Mouse (Mus musculus) midbrain, embryonic 16.5 days (tissue): ENCODE data around the gene Gm43518. TPM values are rescaled to one million over a fixed set of nuclear protein-coding genes. Genes with fewer than 3 reads are reported as not detected.

ENCODE experiments used
- ATAC-seq: fragments of 200-750 bp; cut with Nextera tagmentation; 2 replicates; pipeline ENCODE4 v1.8.0; 2017; ENCODE audit warnings: moderate TSS enrichment
- H3K27ac ChIP-seq: fragments of 300-500 bp; sonication (generic); 2 replicates; pipeline ENCODE4 v1.5.1; 2014; ENCODE audit warnings: mild to moderate bottlenecking, low read length, mixed read lengths
- H3K27me3 ChIP-seq: fragments of 300-500 bp; sonication (generic); 2 replicates; pipeline ENCODE4 v1.6.1; 2014; ENCODE audit warnings: low read depth, low read length, mixed read lengths; ENCODE audit not compliant: control insufficient read depth, insufficient read depth
- H3K36me3 ChIP-seq: fragments of 300-500 bp; sonication (generic); 2 replicates; pipeline ENCODE4 v1.6.1; 2014; ENCODE audit warnings: mild to moderate bottlenecking, low read length, moderate library complexity, mixed read lengths; ENCODE audit not compliant: control insufficient read depth, insufficient read depth
- H3K4me1 ChIP-seq: fragments of 300-500 bp; sonication (generic); 2 replicates; pipeline ENCODE4 v1.6.1; 2014; ENCODE audit warnings: mild to moderate bottlenecking, low read length, mixed read lengths; ENCODE audit not compliant: control insufficient read depth, insufficient read depth
- H3K4me2 ChIP-seq: fragments of 300-500 bp; sonication (generic); 2 replicates; pipeline ENCODE4 v1.6.1; 2014; ENCODE audit warnings: mild to moderate bottlenecking, low read length, mixed read lengths
- H3K4me3 ChIP-seq: fragments of 300-500 bp; sonication (generic); 2 replicates; pipeline ENCODE4 v1.5.1; 2014; ENCODE audit warnings: low read depth, mild to moderate bottlenecking, low read length, moderate library complexity, mixed read lengths
- H3K9ac ChIP-seq: fragments of 300-500 bp; sonication (generic); 2 replicates; pipeline ENCODE4 v1.6.1; 2014; ENCODE audit warnings: low read depth, low read length, mixed read lengths
- H3K9me3 ChIP-seq: fragments of 300-500 bp; sonication (generic); replicated peaks from 2 replicates; pipeline ENCODE4 v1.6.1; 2014; ENCODE audit warnings: mild to moderate bottlenecking, low read length, mixed read lengths; ENCODE audit not compliant: control insufficient read depth, poor library complexity, severe bottlenecking
- WGBS: fragments of 180-500 bp; shearing (Covaris S2); extraction: QIAGEN DNeasy Blood & Tissue Kit; methylation state at CpG from one replicate; pipeline ENCODE4 v1.1.7; 2014; 5-methylcytosine and 5-hydroxymethylcytosine counted together
- polyA plus RNA-seq: library from polyadenylated mRNA; unstranded; fragments of >200 nt; fragmentation: Nextera tagmentation; extraction: Ambion mirVana; gene quantifications from 2 replicates; pipeline ENCODE4 v1.2.1, GENCODE M21; 2015

Gene Gm43518
- polyA plus RNA-seq, 1 experiment from 2014 or later, result 3.6 TPM

DNA sequence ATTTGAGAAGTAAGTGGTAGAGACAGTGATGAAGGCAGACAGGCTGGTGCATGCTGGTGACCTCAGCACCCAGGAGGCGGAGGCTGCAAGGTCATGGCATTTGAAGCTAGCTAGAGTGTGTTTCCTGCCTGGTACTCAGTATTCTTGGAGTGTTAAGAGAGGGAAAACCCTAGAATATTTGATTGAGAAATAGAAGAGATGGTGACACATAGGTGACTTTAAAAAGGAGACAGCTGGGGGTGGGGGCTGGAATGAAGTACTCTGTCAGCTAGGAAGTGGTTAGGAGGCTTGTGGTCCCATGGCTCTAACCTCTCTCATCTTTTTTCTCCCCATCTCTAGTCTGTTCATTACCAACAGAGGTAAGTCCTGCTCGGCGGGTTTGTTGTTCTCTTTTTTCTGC, 12.4 kb upstream of the Gm43518 start:
- Histone ChIP-seq H3K36me3 (peaks cover 24% of the 10 kb centered on the region), H3K9ac (no peak overlapping the region), H3K4me2 (no peak overlapping the region), H3K27ac (no peak overlapping the region), H3K4me3 (no peak overlapping the region), H3K4me1 (peaks cover 4% of the 10 kb centered on the region; the same call in 1 of the 2 replicates), H3K9me3 (no peaks in the 10 kb centered on the region), H3K27me3 (no peaks in the 10 kb centered on the region)
- ATAC-seq, result no peak
- WGBS, result 82% methylated on average over 3 of the region's 3 CpGs

DNA sequence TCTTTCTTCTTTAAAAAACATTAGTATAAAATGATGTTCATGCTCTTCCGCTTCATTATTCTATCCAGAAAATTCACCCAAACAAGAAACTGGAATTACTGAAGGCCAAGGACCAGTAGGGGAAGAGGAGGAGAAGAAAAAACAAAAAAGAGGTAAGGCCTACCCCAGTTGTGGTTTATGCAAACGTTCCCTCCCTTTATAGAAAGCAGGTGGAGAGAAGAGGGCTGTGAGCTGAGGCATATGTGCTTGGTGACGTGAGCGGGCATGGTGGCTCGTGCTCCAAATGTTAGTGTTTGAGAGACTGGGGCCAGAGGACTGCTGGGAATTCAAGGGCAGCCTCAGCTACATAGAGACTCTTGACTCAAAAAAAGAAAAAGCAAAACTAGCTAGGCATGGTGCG, 5.1 kb upstream of the Gm43518 start:
- no peaks in the 10 kb centered on the region for H3K4me1 ChIP-seq
- H3K4me3 ChIP-seq, result no peak overlapping the region
- H3K9me3 ChIP-seq, result no peaks in the 10 kb centered on the region
- no peak for ATAC-seq
- H3K9ac ChIP-seq, result no peak overlapping the region
- peaks cover 39% of the 10 kb centered on the region for H3K36me3 ChIP-seq
- WGBS, result 95% methylated on average over 6 of the region's 6 CpGs
- H3K4me2 ChIP-seq, result no peak overlapping the region
- no peaks in the 10 kb centered on the region for H3K27me3 ChIP-seq
- H3K27ac ChIP-seq, result no peak overlapping the region

- Histone ChIP-seq H3K4me2 (peak within 1 kb of the TSS; percentile 76), H3K9ac (peak within 1 kb of the TSS; percentile 97), H3K27ac (peak within 1 kb of the TSS; percentile 88), H3K36me3 (peaks cover 16% of the 10 kb centered on the region), H3K9me3 (no peaks in the 10 kb centered on the region), H3K4me1 (peaks cover 4% of the 10 kb centered on the region), H3K4me3 (peak within 1 kb of the TSS; percentile 86), H3K27me3 (no peaks in the 10 kb centered on the region)
- peak; percentile 99 for ATAC-seq
- under 1% methylated on average over 56 of the region's 56 CpGs for WGBS
These were observed 3.3 kb downstream of the Gm43518 start, which contains the start of gene Ccdc62 for GRCm38 (mm10) chr5:123930508-123930989. Gene Ccdc62, plus strand, starts transcription at chr5:123930679.

GRCm38 (mm10) chr5:123931131-123931530, 3.9 kb downstream of the Gm43518 start:
- Histone ChIP-seq H3K9ac (peak overlapping the region; percentile 97), H3K4me2 (peak overlapping the region; percentile 76), H3K27me3 (no peaks in the 10 kb centered on the region), H3K4me3 (peak overlapping the region; percentile 86), H3K27ac (peak overlapping the region; percentile 88; the same call in 1 of the 2 replicates), H3K9me3 (no peaks in the 10 kb centered on the region), H3K36me3 (peaks cover 13% of the 10 kb centered on the region), H3K4me1 (peaks cover 4% of the 10 kb centered on the region)
- 50% methylated on average over 13 of the region's 13 CpGs for WGBS
- 0 out of 2 replicates have a peak, but pooled peaks have one; percentile 8 for ATAC-seq

GRCm38 (mm10) chr5:123932927-123933326, 5.7 kb downstream of the Gm43518 start:
- Histone ChIP-seq H3K9ac (no peak overlapping the region), H3K27ac (no peak overlapping the region), H3K4me3 (no peak overlapping the region), H3K27me3 (no peaks in the 10 kb centered on the region), H3K4me1 (peaks cover 4% of the 10 kb centered on the region), H3K4me2 (no peak overlapping the region), H3K36me3 (peaks cover 4% of the 10 kb centered on the region; the same call in 1 of the 2 replicates), H3K9me3 (no peaks in the 10 kb centered on the region)
- ATAC-seq, result no peak

DNA sequence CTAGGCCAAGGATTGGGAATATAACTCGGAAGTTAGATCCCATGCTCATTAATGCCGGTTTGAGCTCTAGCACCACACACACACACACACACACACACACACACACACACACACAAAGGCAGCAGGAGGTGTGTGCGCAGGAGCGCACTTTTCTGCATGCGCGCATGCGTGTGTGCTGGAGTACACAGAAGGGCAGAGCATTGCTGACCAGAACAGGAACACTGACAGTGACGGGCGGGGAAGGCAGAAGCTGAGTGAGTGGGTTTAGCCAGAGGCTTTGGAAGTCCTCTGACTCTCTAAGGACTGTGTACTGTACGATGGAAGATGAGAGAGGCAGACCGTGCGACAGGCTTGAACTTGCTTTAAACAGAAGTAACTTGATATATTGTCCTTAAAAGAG, 6.3 kb downstream of the Gm43518 start:
- Histone ChIP-seq H3K4me3 (no peak overlapping the region), H3K9ac (no peak overlapping the region), H3K27me3 (no peaks in the 10 kb centered on the region), H3K36me3 (no peaks in the 10 kb centered on the region), H3K9me3 (no peaks in the 10 kb centered on the region), H3K4me1 (peaks cover 4% of the 10 kb centered on the region), H3K27ac (no peak overlapping the region), H3K4me2 (no peak overlapping the region)
- no peak for ATAC-seq
- WGBS, result 92% methylated on average over 12 of the region's 12 CpGs

GRCm38 (mm10) chr5:123933957-123934591, 6.9 kb downstream of the Gm43518 start:
- no peak for ATAC-seq
- H3K27ac ChIP-seq, result no peak overlapping the region

DNA sequence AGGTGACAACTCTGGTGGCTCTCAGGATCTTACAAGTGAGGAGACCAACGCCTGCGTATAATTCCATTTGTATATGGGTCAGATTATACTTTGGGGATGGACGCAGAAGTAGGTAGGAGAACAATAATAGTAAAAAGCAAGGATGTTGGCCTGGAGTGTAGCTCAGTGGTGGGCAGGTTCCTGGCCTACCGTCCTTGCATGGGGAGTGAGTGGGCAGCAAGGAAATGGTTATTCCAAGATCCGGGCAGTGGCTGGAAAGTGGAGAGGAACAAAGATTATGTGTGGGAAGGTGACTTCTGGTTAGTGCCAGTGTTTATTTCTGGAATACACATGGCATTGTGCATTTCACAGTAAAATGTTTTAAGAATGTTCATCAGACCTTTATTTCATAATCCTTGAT, 8.7 kb downstream of the Gm43518 start:
- no peaks in the 10 kb centered on the region for H3K9me3 ChIP-seq
- H3K36me3 ChIP-seq, result no peaks in the 10 kb centered on the region
- H3K9ac ChIP-seq, result no peak overlapping the region
- no peak overlapping the region for H3K4me3 ChIP-seq
- H3K27ac ChIP-seq, result no peak overlapping the region
- 90% methylated on average over 5 of the region's 5 CpGs for WGBS
- no peak overlapping the region for H3K4me2 ChIP-seq
- no peaks in the 10 kb centered on the region for H3K27me3 ChIP-seq
- no peak for ATAC-seq
- H3K4me1 ChIP-seq, result peaks cover 4% of the 10 kb centered on the region

More at GRCm38 (mm10) chr5:123933957-123934591, 6.9 kb downstream of the Gm43518 start:
- H3K9ac ChIP-seq, result no peak overlapping the region
- H3K27me3 ChIP-seq, result no peaks in the 10 kb centered on the region
- H3K4me1 ChIP-seq, result peaks cover 4% of the 10 kb centered on the region
- no peak overlapping the region for H3K4me2 ChIP-seq
- WGBS, result 33% methylated on average over 18 of the region's 18 CpGs
- no peaks in the 10 kb centered on the region for H3K36me3 ChIP-seq
- no peaks in the 10 kb centered on the region for H3K9me3 ChIP-seq
- H3K4me3 ChIP-seq, result no peak overlapping the region

GRCm38 (mm10) chr5:123938479-123938878, 11.3 kb downstream of the Gm43518 start:
- WGBS, result 97% methylated on average over 5 of the region's 5 CpGs
- ATAC-seq, result no peak
- no peak overlapping the region for H3K4me2 ChIP-seq
- no peak overlapping the region for H3K27ac ChIP-seq
- H3K4me3 ChIP-seq, result no peak overlapping the region
- no peaks in the 10 kb centered on the region for H3K4me1 ChIP-seq
- no peaks in the 10 kb centered on the region for H3K36me3 ChIP-seq
- H3K9ac ChIP-seq, result no peak overlapping the region
- H3K27me3 ChIP-seq, result no peaks in the 10 kb centered on the region
- H3K9me3 ChIP-seq, result no peaks in the 10 kb centered on the region
